13 mouse cellular contexts compared by ENCODE assay signal in genomic region chr4:139535719-139536118, GRCm38 (mm10). TPM values are rescaled to one million over a fixed set of nuclear protein-coding genes. Genes with fewer than 3 reads are reported as not detected.
DNase-seq lines count a peak whose midpoint lies in the region; ATAC-seq and TF ChIP-seq lines count a peak whose summit lies in the region.
"Had no signal": no experiment of that assay in that cellular context is flagged by ENCODE, and none has a peak within 500 bp of the region (broad histone marks: within the 10 kb centered on the region; RNA-seq: fewer than 3 reads in every experiment).

No protein-coding gene starts in this region.

- intact Hi-C loops in heart, postnatal 10 days (cut with DNase I): no loop called here

- H3K4me3 ChIP-seq in heart, embryonic 12.5 days: no peak overlapping the region
- no peak overlapping the region for H3K4me3 ChIP-seq in lung, embryonic 16.5 days (ENCODE audit: low read length)
- no peak overlapping the region for H3K4me3 ChIP-seq in intestine, embryonic 15.5 days (replicated peaks)
- no peak overlapping the region for H3K4me3 ChIP-seq in small intestine, adult 2 months (ENCODE audit: low read depth, low read length)
- H3K4me3 ChIP-seq: embryonic facial prominence, embryonic 13.5 days; megakaryocyte, embryonic 14.5 days; neural tube, embryonic 13.5 days had no signal

- 49% methylated on average over 7 of the region's 7 CpGs for WGBS in heart, embryonic 12.5 days
- 34% methylated on average over 7 of the region's 7 CpGs for WGBS in lung, embryonic 16.5 days
- 54% methylated on average over 7 of the region's 7 CpGs for WGBS in intestine, embryonic 15.5 days
- 65% methylated on average over 7 of the region's 7 CpGs for WGBS in small intestine, adult 2 months

- 0 out of 2 replicates have a peak, but pooled peaks cover 2% of the 10 kb centered on the region for H3K9me3 ChIP-seq in heart, embryonic 12.5 days (replicated peaks)
- no peaks in the 10 kb centered on the region for H3K9me3 ChIP-seq in lung, embryonic 16.5 days (ENCODE audit: control insufficient read depth, low read length)
- no peaks in the 10 kb centered on the region for H3K9me3 ChIP-seq in intestine, embryonic 15.5 days
- H3K9me3 ChIP-seq: embryonic facial prominence, embryonic 13.5 days; neural tube, embryonic 13.5 days had no signal

- no peaks in the 10 kb centered on the region for H3K36me3 ChIP-seq in heart, embryonic 12.5 days
- H3K36me3 ChIP-seq in lung, embryonic 16.5 days (ENCODE audit: control insufficient read depth, insufficient read depth, low read length): no peaks in the 10 kb centered on the region
- no peaks in the 10 kb centered on the region for H3K36me3 ChIP-seq in intestine, embryonic 15.5 days
- H3K36me3 ChIP-seq in small intestine, adult 2 months (ENCODE audit: control insufficient read depth, insufficient read depth, low read length): no peaks in the 10 kb centered on the region
- H3K36me3 ChIP-seq: embryonic facial prominence, embryonic 13.5 days; neural tube, embryonic 13.5 days had no signal

- H3K4me2 ChIP-seq in heart, embryonic 12.5 days: no peak overlapping the region
- no peak overlapping the region for H3K4me2 ChIP-seq in lung, embryonic 16.5 days (ENCODE audit: low read depth, low read length)
- peak overlapping the region; percentile 23; the same call in 1 of the 2 replicates for H3K4me2 ChIP-seq in intestine, embryonic 15.5 days (replicated peaks)
- H3K4me2 ChIP-seq: embryonic facial prominence, embryonic 13.5 days; neural tube, embryonic 13.5 days had no signal

- no peak overlapping the region for H3K9ac ChIP-seq in heart, embryonic 12.5 days
- peak overlapping the region; percentile 47 for H3K9ac ChIP-seq in lung, embryonic 16.5 days (ENCODE audit: low read length)
- H3K9ac ChIP-seq in intestine, embryonic 15.5 days: no peak overlapping the region; the same call in 1 of the 2 replicates
- H3K9ac ChIP-seq: embryonic facial prominence, embryonic 13.5 days; neural tube, embryonic 13.5 days had no signal

- no peak for TF ChIP-seq POLR2A in small intestine, adult 2 months (IDR thresholded peaks at IDR 0.05; ENCODE audit: low read depth, low read length)

- ATAC-seq in heart, embryonic 12.5 days (ENCODE audit: insufficient number of reproducible peaks, low FRiP score): 0 out of 2 replicates have a peak, but pooled peaks have one; percentile 29
- peak; percentile 74 for ATAC-seq in lung, embryonic 16.5 days (ENCODE audit: low read depth)
- ATAC-seq in intestine, embryonic 15.5 days: peak; percentile 14; the same call in 1 of the 2 replicates
- ATAC-seq in monocyte, adult 5-6 weeks (replicated peaks; ENCODE audit: insufficient number of reproducible peaks, low FRiP score, low TSS enrichment, poor library complexity, severe bottlenecking): no peak

- H3K4me1 ChIP-seq in heart, embryonic 12.5 days (replicated peaks): peaks cover 15% of the 10 kb centered on the region
- H3K4me1 ChIP-seq in lung, embryonic 16.5 days (replicated peaks; ENCODE audit: control insufficient read depth, insufficient read depth, low read length): peaks cover 17% of the 10 kb centered on the region
- H3K4me1 ChIP-seq in intestine, embryonic 15.5 days (replicated peaks): peaks cover 8% of the 10 kb centered on the region
- H3K4me1 ChIP-seq in small intestine, adult 2 months (ENCODE audit: control insufficient read depth, insufficient read depth, insufficient read length, low read length): peaks cover 14% of the 10 kb centered on the region
- H3K4me1 ChIP-seq: embryonic facial prominence, embryonic 13.5 days; megakaryocyte, embryonic 14.5 days had no signal

- peak overlapping the region; percentile 72 for H3K27ac ChIP-seq in heart, embryonic 12.5 days (ENCODE audit: poor library complexity, severe bottlenecking)
- peak overlapping the region; percentile 91 for H3K27ac ChIP-seq in lung, embryonic 16.5 days (ENCODE audit: low read length)
- peak overlapping the region; percentile 32; the same call in 1 of the 2 replicates for H3K27ac ChIP-seq in intestine, embryonic 15.5 days
- H3K27ac ChIP-seq in small intestine, adult 2 months (ENCODE audit: insufficient read depth, low read depth, low read length): peak overlapping the region; percentile 30; the same call in 1 of the 2 replicates
- H3K27ac ChIP-seq: embryonic facial prominence, embryonic 13.5 days; neural tube, embryonic 13.5 days had no signal

- no peak for DNase-seq in heart, postnatal 10 days
- no peak for DNase-seq in lung, postnatal 25 days (ENCODE audit: low spot score)
- DNase-seq in spleen, postnatal 4 days (ENCODE audit: low spot score in 2 of 2): no peak
- DNase-seq: cerebellum, adult 11-12 months; right cerebral cortex, postnatal 14 days had no signal

- TF ChIP-seq CTCF in small intestine, adult 2 months (IDR thresholded peaks at IDR 0.05; ENCODE audit: extremely low read depth, insufficient read length, insufficient replicate concordance, low read depth, low read length): no peak

- H3K27me3 ChIP-seq in heart, embryonic 12.5 days (replicated peaks): peaks cover 12% of the 10 kb centered on the region; the same call in 1 of the 2 replicates
- no peaks in the 10 kb centered on the region for H3K27me3 ChIP-seq in lung, embryonic 16.5 days (ENCODE audit: control insufficient read depth, insufficient read depth, low read depth, low read length)
- no peaks in the 10 kb centered on the region for H3K27me3 ChIP-seq in intestine, embryonic 15.5 days (replicated peaks)
- H3K27me3 ChIP-seq in small intestine, adult 2 months (ENCODE audit: control insufficient read depth, insufficient read depth, low read length): no peaks in the 10 kb centered on the region
- H3K27me3 ChIP-seq: embryonic facial prominence, embryonic 13.5 days; neural tube, embryonic 13.5 days had no signal

RNA-seq across cellular contexts. Expression of gene Iffo2, which starts 5.4 kb away (rescaled TPM):
- 4.8 and 4.9 TPM in 2 replicates for polyA plus RNA-seq in heart, embryonic 12.5 days (2016; fragmentation: Nextera tagmentation; extraction: Ambion mirVana)
- 10 to 100 TPM; 11.5 to 13.0 TPM for total RNA-seq in heart, postnatal 10 days (2021)
- 2.9 and 3.7 TPM in 2 replicates for polyA plus RNA-seq in lung, embryonic 16.5 days (2015; fragmentation: Nextera tagmentation; extraction: Ambion mirVana)
- polyA plus RNA-seq in intestine, embryonic 15.5 days (2015; fragmentation: Nextera tagmentation; extraction: Ambion mirVana): 2.9 and 3.2 TPM in 2 replicates
- polyA plus RNA-seq in small intestine, adult 2 months (2012; rRNA removed): 2.6 and 3.3 TPM in 2 replicates
- total RNA-seq in monocyte, adult 5-6 weeks (2017): 11.1 to 19.2 TPM (median 11.7 TPM) in 3 replicates

Comparison
In these comparisons a context has a peak if more than half of its experiments do, and no peak if none do; other contexts are left out.
1. H3K27ac ChIP-seq: peak in every context shown above with its lines; median percentile 91 in lung, embryonic 16.5 days; 72 in heart, embryonic 12.5 days; 32 in intestine, embryonic 15.5 days; 30 in small intestine, adult 2 months.